Mouse (Mus musculus): ENCODE measurements around the gene P2rx3. TPM values are rescaled to one million over a fixed set of nuclear protein-coding genes. Genes with fewer than 3 reads are reported as not detected.
A peak's percentile ranks its signal among the peaks of the same experiment; 100 is the strongest.

Gene P2rx3
- total RNA-seq, 2 experiments from 2014 or later, result 0.46 to 1.5 TPM

DNA sequence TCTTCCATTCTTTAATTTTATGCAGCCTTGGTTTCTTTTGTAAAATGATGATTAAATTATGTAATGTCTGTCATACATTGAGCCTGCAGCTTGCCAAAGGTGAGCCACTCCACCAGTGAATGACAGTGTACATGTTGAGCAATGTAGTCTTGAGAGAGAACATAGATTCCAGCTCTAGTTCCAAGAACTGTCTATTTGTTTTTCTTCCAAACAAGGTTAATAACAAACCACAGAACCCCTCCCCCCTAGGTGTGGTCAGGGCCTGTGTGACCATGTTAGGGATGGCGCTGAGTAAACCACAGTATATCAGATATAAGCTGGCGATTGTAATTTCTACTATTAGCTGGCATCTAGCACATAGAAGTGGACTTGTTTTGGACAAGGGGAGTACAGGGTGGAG is 40.9 kb downstream of the P2rx3 start:
- peak; percentile 13 for ATAC-seq (replicated peaks; ENCODE audit: poor library complexity)

DNA sequence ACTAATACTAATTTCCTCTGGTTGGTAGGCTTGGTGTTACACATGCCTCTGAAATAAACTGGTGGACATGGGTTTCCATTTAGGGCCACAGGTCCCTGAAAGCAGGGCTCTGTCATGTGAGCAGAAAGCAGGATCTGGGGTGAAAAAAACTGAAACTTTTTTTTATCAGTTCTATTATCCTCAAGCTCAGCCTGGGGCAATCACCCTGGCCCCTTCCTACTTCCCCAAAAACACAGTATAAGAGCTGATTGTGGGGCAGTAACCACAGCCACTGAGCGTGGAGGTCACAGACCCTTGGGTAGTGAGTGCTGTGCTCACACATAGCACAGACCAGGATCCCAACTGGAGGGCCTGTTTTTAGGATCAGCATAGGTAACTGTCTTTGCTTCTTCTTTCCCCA is 49.3 kb downstream of the P2rx3 start, which contains the start of gene Prg3:
Gene Prg3 (plus strand): TSS at position 286 of the 400 bp plus-strand sequence.
- peak; percentile 99 for ATAC-seq (replicated peaks; ENCODE audit: poor library complexity)

GRCm38 (mm10) chr2:84980188-84980587 is 57.1 kb downstream of the P2rx3 start, which contains the start of gene Prg2:
Gene Prg2, plus strand, starts transcription at chr2:84980461.
- ATAC-seq (replicated peaks; ENCODE audit: poor library complexity), result peak; percentile 54

DNA sequence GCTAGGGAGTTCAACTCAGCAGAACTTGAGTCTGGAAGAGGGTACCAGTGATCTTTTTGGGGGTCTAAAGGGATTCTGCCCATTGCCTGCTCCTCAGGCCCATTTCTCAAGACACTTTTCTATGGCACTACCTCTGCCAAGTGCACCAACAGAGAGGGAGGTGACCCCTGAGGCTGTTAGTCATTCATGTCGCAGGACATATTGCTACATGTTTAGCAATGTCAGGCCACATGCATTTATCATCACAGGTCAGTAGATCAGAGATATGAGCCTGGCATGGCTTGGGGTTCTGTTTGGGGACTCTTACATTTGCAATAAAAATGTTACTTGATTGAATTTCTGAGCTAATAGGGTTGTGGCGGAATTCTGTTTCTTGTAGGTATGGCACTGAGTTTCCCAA is 61.7 kb downstream of the P2rx3 start:
- ATAC-seq (replicated peaks; ENCODE audit: poor library complexity), result 0 out of 2 replicates have a peak, but pooled peaks have one; percentile 29

DNA sequence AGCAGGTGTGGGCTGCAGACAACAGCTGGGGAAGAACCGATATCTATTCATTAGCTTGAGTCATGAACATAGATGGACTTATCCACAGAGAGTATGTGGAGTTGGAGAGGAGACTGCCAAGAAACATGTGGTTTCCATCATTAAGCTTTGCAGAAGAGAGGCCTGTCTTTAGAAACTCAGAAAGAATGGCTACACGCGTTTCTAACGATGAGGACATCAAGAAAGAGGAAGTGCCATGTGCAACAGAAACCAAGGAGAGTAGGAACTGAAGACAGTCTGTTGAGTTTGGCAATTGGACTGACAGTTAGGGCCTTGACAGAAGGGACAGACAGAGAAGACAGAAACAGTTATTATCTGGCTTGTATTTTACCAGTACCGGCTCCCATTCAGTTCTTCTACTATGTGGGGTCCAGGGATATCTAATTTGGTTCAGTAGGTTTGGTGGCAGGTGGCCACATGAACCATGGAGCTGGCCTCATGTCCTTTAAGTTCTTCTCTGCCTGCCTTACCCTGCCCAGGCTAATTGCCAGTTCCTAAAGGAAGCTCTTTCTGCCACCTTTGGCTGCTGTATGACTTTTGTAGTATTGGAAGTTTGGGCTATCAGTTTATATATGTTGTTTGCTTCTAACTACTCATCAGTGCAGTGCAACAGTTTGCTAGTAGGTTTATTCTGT is 69.8 kb downstream of the P2rx3 start:
- peak; percentile 97 for ATAC-seq (replicated peaks; ENCODE audit: poor library complexity)

DNA sequence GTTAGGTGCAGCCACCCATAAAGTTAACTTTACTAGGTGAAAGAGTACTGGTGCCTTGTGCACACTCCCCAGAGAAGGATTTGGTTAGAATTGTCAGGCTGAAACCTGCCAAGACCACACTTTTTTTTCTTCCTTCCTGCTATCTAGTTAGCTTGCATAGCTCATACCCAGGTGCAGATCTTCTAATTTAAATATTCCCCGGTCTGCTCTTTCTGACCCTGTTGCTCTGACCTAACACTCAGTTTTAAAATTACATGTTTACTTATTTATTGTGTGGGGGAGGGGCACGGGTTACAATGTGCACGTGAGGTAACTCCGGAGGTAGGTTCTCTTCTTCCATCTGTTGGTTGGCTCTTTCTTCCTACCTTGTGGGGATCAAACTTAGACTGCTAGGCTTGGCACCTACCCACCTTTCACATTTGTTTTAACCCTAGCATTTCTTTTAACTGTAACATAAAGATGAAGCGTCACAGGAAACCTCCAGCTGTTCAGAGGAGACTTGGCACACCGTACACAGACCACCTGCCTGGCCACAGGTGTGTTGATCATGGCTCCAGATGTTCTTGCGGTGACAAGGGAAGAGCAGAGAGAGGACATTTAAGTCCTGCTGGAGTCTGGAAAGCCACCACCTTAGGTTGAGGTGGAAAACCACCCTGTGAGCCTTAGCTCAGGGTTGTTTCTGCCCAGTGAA is 73.0 kb downstream of the P2rx3 start:
- no peak for ATAC-seq (replicated peaks; ENCODE audit: poor library complexity)

GRCm38 (mm10) chr2:84962906-84963507 is 74.3 kb downstream of the P2rx3 start:
- no peak for ATAC-seq (replicated peaks; ENCODE audit: poor library complexity)

DNA sequence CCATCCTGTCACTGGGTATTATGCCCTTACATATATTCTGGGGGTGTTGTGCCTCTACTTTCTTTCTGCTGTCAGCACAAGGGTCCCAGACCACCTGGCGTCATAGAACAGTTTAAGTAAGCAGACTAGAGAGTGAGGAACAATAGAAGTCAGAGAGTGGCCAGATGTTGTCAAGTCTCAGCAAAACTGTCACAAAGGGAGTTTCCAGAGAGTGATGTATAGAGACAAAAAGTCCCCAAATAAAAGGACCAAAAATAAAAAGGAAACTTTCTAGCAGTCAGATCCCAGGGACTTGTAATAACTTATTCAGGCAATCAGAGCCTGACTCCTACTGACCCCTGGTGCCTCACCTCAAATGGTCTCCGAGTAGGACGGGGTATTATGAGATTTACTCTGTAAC is 75.4 kb downstream of the P2rx3 start:
- ATAC-seq (replicated peaks; ENCODE audit: poor library complexity), result no peak

DNA sequence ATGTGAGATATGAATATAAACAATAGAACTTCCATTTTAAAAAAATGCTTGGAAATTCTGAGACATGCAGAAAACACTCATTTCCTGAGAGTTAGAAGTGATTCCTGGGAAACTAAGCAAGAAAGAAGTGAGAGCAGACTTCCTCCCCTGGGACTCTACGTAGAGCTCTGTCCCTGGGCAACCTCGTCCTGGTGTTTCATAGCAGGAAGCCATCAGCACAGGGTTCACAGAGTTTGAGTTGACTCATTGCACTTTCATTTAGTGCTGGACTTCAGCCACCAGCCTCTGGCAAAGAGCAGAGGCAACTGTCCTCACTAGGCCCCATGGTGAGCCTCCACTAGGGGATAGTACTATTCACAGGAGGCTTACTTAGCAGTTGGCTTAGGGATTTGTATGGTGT is 76.0 kb downstream of the P2rx3 start:
- 0 out of 2 replicates have a peak, but pooled peaks have one; percentile 23 for ATAC-seq (replicated peaks; ENCODE audit: poor library complexity)

DNA sequence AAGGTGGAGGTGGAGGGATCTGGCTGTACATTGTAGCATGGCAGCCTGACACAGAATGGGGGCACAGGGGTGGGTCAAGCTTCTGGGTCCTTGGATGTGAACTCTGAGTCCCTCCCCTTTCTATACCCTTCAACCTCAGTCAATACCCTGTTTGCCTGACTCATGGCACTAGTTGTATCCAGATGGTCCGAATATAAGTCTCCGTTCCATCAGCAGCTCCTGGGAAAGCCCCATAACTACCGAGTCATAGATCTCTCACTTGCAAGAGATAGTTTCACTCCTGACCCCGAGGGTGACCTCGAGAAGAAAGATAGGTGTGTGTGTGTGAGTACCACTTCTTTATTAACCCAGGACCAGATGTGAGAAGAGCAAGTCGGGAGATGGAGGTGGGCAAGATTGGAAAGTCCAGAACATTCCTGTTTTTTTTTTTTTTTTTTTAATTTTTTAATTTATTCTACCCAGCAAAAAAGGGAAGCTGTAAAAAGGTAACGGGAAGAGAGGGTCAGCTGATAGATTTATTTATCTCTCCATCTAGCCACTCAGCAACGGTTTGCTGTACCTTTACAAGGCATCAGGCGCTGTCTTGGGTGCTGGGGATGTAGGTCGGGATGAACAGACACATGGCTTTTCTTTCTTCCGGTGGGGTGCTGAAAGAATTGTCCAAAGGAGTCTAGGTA is 78.5 kb downstream of the P2rx3 start:
- no peak for ATAC-seq (replicated peaks; ENCODE audit: poor library complexity)

DNA sequence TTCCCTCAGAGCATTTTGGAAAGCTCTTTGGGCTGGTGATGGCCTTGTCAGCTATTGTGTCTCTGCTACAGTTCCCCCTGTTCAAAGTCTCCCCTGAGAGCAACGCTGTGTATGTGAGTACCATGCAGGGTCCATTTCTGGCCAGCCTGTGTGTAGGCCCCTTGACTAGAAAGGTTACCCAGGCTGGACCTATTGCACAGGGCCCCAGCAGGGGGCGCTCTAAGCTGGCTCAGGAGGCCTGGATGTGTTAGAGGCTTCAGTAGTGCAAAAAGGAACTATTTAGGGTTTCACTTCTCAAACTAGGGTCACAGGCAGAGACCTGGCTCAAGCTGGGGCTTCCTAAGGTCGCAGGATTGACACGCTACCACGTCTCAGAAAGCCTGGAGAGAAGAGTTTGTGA is 81.0 kb downstream of the P2rx3 start:
- ATAC-seq (replicated peaks; ENCODE audit: poor library complexity), result peak; percentile 90

GRCm38 (mm10) chr2:84955435-84955834 is 81.8 kb downstream of the P2rx3 start:
- no peak for ATAC-seq (replicated peaks; ENCODE audit: poor library complexity)

- no peak for ATAC-seq (replicated peaks; ENCODE audit: poor library complexity)
Observed at GRCm38 (mm10) chr2:84952693-84953092, 84.6 kb downstream of the P2rx3 start.

GRCm38 (mm10) chr2:84952251-84952650 is 85.0 kb downstream of the P2rx3 start:
- ATAC-seq (replicated peaks; ENCODE audit: poor library complexity), result no peak

DNA sequence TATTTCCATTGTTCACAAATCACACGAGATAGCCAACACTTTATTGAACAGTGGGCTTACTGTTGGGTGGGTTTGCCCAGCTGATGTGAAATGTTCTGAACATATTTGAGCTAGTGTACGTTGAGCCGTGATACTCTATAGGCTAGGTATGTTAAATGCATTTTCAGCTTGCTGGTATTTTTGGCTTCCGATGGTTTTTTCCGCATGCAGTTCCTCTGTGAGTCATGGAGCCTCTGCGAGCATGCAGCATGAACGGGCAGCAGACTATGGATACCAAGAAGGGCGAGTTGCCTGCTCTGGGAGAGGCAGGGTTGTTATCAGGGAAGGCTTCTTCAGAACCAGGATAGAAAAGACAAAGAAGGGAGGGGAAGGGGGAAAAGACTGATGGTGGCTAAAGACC is 86.2 kb downstream of the P2rx3 start:
- ATAC-seq (replicated peaks; ENCODE audit: poor library complexity), result no peak

DNA sequence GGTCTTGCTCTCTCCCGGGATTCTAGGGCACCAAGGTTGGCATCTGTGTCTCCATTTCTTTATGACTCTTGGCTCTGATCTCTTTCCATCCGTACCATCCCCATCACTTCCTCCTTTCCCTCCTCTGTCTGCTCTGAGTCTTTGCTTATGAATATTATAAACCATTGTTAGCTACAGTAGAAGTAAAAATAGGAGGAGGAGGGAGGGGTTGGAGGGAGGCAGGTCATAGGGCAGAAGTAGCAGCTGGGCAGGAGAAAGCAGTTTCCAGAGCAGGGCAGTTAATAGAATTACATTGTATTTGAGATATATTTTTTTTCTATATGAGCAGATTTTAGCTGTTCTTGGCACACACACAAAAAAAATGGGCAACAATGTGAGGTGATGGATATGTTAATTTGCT is 88.5 kb downstream of the P2rx3 start:
- ATAC-seq (replicated peaks; ENCODE audit: poor library complexity), result no peak

Other genes starting within 250 kb of the P2rx3 start
- 9.6 and 11.2 TPM in 2 replicates for gene Ube2l6, start 238.6 kb downstream of the P2rx3 start, total RNA-seq (2015)
- 8.5 and 12.7 TPM in 2 replicates for gene Ube2l6, start 238.6 kb downstream of the P2rx3 start, total RNA-seq (2017)
- gene Smtnl1, start 214.8 kb downstream of the P2rx3 start, total RNA-seq (2015), result not detected in 2 replicates
- 0.24 TPM in 1 of 2 replicates, not detected in the other for gene Smtnl1, start 214.8 kb downstream of the P2rx3 start, total RNA-seq (2017)
- 40.2 and 55.6 TPM in 2 replicates for gene Timm10, start 210.5 kb downstream of the P2rx3 start, total RNA-seq (2015)
- gene Timm10, start 210.5 kb downstream of the P2rx3 start, total RNA-seq (2017), result 39.6 and 46.2 TPM in 2 replicates
- gene Slc43a1, start 198.6 kb downstream of the P2rx3 start, total RNA-seq (2015), result 25.7 and 33.4 TPM in 2 replicates
- gene Slc43a1, start 198.6 kb downstream of the P2rx3 start, total RNA-seq (2017), result 14.2 and 15.0 TPM in 2 replicates
- not detected in 2 replicates for gene Rtn4rl2, start 150.8 kb downstream of the P2rx3 start, total RNA-seq (2015)
- not detected in 2 replicates for gene Rtn4rl2, start 150.8 kb downstream of the P2rx3 start, total RNA-seq (2017)
- gene Slc43a3, start 100.9 kb downstream of the P2rx3 start, total RNA-seq (2015), result 111 and 119 TPM in 2 replicates
- gene Slc43a3, start 100.9 kb downstream of the P2rx3 start, total RNA-seq (2017), result 94.2 and 94.7 TPM in 2 replicates
- 43.2 and 74.2 TPM in 2 replicates for gene Prg2, start 57.0 kb downstream of the P2rx3 start, total RNA-seq (2015)
- 135 and 270 TPM in 2 replicates for gene Prg2, start 57.0 kb downstream of the P2rx3 start, total RNA-seq (2017)
- 8.4 and 12.8 TPM in 2 replicates for gene Prg3, start 49.2 kb downstream of the P2rx3 start, total RNA-seq (2015)
- gene Prg3, start 49.2 kb downstream of the P2rx3 start, total RNA-seq (2017), result 15.9 and 16.4 TPM in 2 replicates
- gene Ssrp1, start 228 bp downstream of the P2rx3 start, total RNA-seq (2015), result 145 and 175 TPM in 2 replicates
- 390 and 507 TPM in 2 replicates for gene Ssrp1, start 228 bp downstream of the P2rx3 start, total RNA-seq (2017)
- 0.59 and 0.85 TPM in 2 replicates for gene Tnks1bp1, start 10.6 kb upstream of the P2rx3 start, total RNA-seq (2015)
- 1.6 and 4.7 TPM in 2 replicates for gene Tnks1bp1, start 10.6 kb upstream of the P2rx3 start, total RNA-seq (2017)
- gene Aplnr, start 98.8 kb upstream of the P2rx3 start, total RNA-seq (2015), result 0.02 and 0.05 TPM in 2 replicates
- 0.12 TPM in 1 of 2 replicates, not detected in the other for gene Aplnr, start 98.8 kb upstream of the P2rx3 start, total RNA-seq (2017)
- not detected in 2 replicates for gene Lrrc55, start 159.7 kb upstream of the P2rx3 start, total RNA-seq (2015)
- not detected in 2 replicates for gene Lrrc55, start 159.7 kb upstream of the P2rx3 start, total RNA-seq (2017)

Data from megakaryocyte progenitor cell, adult 5-6 weeks (primary cell).